Mouse (Mus musculus): Measurements from ENCODE around the gene Pou2f2. TPM values are rescaled to one million over a fixed set of nuclear protein-coding genes. Genes with fewer than 3 reads are reported as not detected.
A peak's percentile ranks its signal among the peaks of the same experiment; 100 is the strongest.

Gene Pou2f2
- total RNA-seq (2021), result 10 to 100 TPM in 1 of 2 experiments, 1 to 10 TPM in 1; 7.1 to 11.8 TPM

GRCm38 (mm10) chr7:25179606-25180161, at the start of gene Pou2f2:
Gene Pou2f2 (minus strand): TSS chr7:25179726.
- DNase-seq (ENCODE audit: extremely low spot score in 1 of 2, low spot score in 1 of 2), result peak; percentile 65 to 77

DNA sequence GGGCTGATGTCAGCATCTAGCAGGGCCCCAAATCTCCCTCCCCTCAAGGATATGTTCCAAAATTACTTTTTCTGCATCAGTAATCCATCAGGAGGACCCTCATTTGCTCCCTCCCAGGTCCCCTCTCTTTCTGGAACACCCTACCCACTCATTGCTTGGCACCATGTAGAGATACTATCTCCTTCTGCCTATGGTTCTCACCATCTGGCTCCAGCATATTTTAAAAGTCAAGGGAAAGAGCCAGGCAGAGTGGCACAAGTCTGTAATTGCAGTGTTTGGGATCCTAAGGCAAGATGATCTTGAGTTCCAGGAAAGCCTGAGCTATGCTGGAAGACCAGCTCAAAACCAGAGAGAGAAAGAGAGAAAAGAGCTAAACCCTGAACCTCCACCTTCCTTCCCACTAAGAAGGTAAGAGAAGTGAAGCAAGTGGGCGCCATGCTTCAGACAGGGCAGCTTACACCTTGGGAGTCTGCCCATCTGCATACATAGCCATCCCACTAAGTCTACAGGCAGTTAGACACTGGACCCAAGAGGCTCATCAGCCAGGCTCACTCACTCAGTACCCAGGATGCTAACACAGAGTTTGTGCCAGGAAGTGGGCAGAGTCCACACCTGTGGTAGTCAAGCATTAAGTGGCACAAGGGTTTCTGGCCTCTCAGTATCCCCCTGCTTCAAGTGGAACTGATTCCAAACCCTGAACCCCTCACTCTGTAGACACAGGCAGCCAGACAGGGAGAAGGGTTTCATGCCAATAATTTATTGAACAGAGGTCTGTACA, 48.2 kb upstream of the Pou2f2 start:
- DNase-seq (ENCODE audit: extremely low spot score in 1 of 2, low spot score in 1 of 2), result no peak

GRCm38 (mm10) chr7:25222275-25222967, 42.9 kb upstream of the Pou2f2 start:
- no peak for DNase-seq (ENCODE audit: extremely low spot score in 1 of 2, low spot score in 1 of 2)

GRCm38 (mm10) chr7:25221102-25221883, 41.8 kb upstream of the Pou2f2 start, which contains the start of gene Zfp526:
Gene Zfp526 (plus strand): TSS chr7:25221425.
- DNase-seq (ENCODE audit: extremely low spot score in 1 of 2, low spot score in 1 of 2), result peak; percentile 88 to 89

GRCm38 (mm10) chr7:25220457-25221101, 41.1 kb upstream of the Pou2f2 start, which contains the start of gene Dedd2:
Gene Dedd2 (minus strand): TSS chr7:25220615.
- DNase-seq (ENCODE audit: extremely low spot score in 1 of 2, low spot score in 1 of 2), result no peak

DNA sequence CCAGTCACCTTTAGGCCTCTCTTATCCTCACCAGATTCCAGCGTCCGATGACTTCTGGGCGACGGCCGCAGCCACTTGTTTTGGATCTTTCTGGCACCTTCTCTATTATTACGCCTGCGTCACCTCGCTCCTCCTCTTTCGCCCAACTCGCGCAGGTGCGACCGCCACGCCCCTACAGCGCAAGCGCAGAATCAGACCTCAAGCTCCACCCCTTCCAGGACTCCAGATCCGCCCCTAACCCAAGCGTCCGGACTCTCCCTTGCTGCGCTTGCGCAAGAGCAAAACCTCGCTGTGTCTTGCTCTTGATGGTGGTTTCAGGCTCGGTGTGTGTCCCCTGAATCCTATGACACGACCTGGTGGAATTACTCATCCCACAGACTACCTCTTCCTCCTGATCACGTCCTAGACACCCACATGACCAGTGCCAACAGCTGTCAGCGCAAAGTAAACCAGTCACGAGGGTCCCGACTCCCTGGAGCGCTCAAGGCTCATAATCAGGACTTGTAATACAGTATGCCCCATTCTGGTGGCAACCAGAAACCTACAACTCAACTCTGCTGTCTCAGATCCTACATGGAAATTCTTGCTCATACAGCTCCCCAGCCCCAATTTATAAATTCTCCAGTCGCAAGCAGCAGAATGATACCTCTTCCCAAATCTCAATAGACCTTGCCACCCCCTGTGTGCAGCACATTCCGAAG, 40.4 kb upstream of the Pou2f2 start:
- peak; percentile 82 to 85 for DNase-seq (ENCODE audit: extremely low spot score in 1 of 2, low spot score in 1 of 2)

DNA sequence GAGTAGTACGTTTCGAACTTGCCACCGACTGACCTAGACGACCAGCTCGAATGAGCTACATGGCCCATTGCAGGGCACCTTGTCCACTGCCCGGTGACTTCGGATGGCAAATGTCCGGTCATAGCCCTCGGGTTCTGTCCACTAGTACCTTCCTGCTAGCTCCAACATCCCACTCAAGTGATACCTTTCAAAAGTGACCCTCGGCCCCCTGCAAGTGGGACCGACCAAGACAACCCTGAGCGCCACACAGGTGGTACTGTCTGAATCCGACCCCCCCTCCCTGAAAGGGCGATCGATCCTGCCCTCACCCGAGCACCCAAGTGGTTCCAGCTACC, 39.9 kb upstream of the Pou2f2 start:
- DNase-seq (ENCODE audit: extremely low spot score in 1 of 2, low spot score in 1 of 2), result no peak

DNA sequence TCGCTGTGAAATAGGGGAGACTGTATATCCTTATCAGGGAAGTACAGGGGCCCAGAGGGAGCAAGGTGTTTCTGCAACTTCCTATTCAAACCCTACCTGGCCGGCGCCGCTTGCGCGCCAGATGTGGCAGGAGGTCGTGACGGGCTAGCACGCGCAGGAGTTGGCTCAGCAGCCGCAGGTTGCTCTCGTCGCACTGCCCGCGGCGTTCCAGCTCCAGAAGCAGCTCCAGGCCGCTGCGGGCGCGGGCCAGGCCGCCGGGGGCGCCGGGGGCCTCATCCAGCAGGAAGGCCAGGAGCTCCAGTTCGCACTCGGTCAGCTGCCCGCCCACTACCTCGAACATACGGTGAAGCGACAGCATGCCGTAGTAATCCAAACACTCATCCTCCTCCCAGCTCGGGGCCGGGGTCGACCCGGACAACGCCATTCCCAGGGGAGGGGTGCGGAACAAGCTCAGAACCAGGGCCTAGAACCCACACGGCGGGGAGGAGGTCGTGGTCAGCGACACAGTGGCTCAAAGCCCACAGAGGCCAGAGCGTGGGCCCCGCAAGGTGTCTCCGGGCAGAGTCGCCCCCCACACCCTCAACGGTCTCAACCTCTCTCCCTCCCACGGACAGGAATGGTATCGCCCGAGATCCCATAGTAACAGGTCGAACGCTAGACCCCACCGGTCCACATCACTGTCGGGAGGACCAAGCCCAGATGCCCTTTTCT, 39.3 kb upstream of the Pou2f2 start:
- peak; percentile 38 to 51 for DNase-seq (ENCODE audit: extremely low spot score in 1 of 2, low spot score in 1 of 2)

GRCm38 (mm10) chr7:25217653-25218395, 38.3 kb upstream of the Pou2f2 start:
- DNase-seq (ENCODE audit: extremely low spot score in 1 of 2, low spot score in 1 of 2), result no peak

DNA sequence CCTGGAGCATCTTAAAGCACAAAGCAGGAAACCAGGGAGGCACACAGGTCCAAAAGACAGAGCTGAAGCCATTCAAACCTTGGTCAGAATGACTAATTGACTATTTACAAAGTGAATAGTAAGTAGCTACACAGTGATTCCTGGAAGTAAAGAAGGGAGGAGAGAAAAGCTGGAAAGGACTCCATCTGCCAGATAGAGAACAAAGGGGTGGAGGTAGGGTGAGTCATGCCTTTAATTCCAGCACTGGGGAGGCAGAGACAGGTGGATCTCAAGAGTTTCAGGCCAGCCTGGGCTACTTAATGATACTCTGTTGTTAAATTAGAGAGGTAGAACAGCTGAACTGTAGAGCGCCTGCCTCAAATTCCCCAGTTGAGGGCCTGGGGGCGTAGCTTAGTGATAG, 34.6 kb upstream of the Pou2f2 start:
- DNase-seq (ENCODE audit: extremely low spot score in 1 of 2, low spot score in 1 of 2), result no peak

- no peak for DNase-seq (ENCODE audit: extremely low spot score in 1 of 2, low spot score in 1 of 2)
Measured at GRCm38 (mm10) chr7:25213099-25213498, 33.6 kb upstream of the Pou2f2 start.

GRCm38 (mm10) chr7:25210482-25210881, 31.0 kb upstream of the Pou2f2 start:
- DNase-seq (ENCODE audit: extremely low spot score in 1 of 2, low spot score in 1 of 2), result no peak

DNA sequence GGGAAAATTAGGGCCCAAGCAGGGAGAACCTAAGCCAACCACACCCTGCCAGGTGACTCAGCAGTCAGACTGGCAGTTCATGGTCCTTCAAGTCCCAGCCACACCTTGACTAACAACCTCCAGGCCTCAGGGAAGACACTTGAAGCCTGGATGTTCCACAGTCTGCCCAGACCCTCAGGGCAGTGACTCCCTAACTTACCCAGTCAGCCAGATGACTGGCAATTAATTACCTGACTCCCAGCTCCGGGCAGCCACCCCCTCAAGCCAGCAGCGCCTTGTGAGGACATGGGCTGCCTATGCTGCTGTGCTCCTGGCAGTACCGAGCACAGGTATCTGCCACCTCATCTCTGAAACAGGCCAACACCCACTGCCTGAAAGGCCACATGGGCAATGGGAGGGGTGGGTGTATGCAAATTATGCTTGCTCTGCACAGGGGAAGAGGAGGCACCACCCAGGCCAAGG, 29.7 kb upstream of the Pou2f2 start:
- DNase-seq (ENCODE audit: extremely low spot score in 1 of 2, low spot score in 1 of 2), result no peak

GRCm38 (mm10) chr7:25206094-25206830, 26.7 kb upstream of the Pou2f2 start:
- no peak for DNase-seq (ENCODE audit: extremely low spot score in 1 of 2, low spot score in 1 of 2)

DNA sequence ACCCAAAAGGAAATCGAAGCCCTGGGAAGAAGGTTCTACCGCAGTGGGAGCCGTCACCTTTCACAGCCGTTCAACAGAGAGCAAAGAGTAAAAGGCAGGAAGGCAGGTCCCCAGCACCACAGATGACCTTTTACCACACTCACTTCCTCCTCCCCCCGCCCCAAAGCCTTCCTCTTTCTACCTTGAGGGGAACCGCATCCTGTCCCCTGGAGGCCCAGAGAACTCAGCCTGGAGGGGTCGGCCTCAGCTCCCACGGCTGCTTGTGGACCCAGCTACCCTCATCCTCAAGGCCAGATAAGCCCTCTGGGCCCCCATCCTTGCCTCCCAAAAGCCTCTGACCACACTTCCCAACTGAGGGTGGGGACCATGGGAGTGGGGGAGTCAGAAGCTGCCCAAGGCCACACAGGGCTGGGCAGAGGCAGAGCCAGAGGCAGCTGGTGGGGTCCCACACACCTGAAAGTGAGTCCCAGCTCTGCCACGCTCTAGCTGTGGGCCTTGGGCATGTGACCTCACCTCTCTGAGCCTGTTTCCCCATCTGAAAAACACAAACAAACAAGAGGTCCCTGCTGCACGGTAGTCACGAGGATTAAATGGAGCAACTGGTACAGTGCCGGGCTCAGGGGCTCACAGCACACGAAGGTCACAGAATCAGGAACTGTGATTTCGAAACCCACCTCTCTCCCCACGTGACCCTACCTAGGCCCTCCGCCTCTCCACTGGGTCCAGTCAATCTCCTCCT, 26.0 kb upstream of the Pou2f2 start:
- DNase-seq (ENCODE audit: extremely low spot score in 1 of 2, low spot score in 1 of 2), result no peak

DNA sequence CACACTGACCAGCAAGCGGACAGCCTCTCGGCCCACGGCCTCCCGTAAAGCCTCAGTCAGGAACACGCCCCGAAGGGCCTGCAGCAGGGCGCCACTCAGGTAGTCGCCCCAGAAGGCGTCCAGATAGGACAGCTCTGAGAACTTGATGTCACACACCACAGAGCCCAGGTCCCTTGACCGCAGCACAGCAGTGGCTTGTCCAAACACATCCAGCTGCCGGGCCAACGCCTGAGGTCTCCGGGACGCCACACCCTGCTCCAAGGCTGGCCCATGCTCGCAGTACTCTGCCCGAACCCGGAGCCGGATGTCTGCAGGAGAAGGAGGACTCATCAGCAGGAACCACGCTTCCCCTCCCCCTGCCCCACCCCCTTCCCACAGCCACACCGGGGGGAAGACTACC, 24.1 kb upstream of the Pou2f2 start:
- no peak for DNase-seq (ENCODE audit: extremely low spot score in 1 of 2, low spot score in 1 of 2)
